Mouse (Mus musculus): ENCODE measurements at regions not wholly inside any gene's neighbourhood (a gene's known extent, or its start where the extent isn't known, plus 50 kb on each side); places are given as distances from the start of the nearest gene placed in this dataset.
A peak's percentile ranks its signal among the peaks of the same experiment; 100 is the strongest.

GRCm38 (mm10) chr9:41792173-41792829, 331.8 kb downstream of the Sorl1 start:
- Histone ChIP-seq H3K4me1 (no peaks in the 10 kb centered on the region), H3K9ac (no peak overlapping the region), H3K4me2 (no peak overlapping the region), H3K9me3 (no peaks in the 10 kb centered on the region), H3K27ac (no peak overlapping the region), H3K36me3 (no peaks in the 10 kb centered on the region), H3K4me3 (replicated peaks) (no peak overlapping the region), H3K27me3 (replicated peaks) (no peaks in the 10 kb centered on the region)
- ATAC-seq (ENCODE audit: insufficient read depth, low FRiP score, low read depth) = no peak
- 67% methylated on average over 4 of the region's 4 CpGs for WGBS

DNA sequence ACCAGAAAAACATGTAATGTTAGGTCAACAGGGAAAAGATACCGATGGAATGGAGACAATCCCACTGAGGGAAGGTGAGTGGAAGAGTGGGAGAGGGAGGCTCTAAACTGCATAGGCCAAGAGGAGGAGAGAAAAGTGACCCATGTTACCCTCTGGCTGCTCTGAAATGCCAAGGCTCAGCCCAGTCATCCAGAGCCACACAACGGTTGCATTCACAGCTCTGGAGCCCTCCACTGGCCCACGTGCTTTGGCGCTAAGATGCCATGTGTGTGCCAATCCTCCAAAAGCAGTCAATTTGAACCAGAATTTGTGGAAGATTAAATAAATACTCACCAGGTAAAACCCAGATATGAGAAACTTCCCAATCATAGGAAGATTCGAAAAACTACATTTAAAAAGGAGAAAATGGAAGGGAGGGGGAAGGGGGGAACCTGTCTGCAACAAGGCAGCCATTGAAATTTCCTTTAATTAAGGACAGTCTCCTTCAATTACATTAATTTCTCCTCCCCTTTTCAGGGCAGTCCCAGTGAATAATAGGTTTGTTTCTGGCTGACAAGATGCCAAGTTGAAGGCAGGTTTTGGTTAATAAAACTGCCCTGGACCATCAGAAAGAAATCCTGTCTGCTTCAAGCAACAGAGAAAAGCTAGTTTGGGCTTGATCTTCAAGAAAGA, 332.5 kb downstream of the Sorl1 start:
- Histone ChIP-seq H3K27me3 (replicated peaks) (no peaks in the 10 kb centered on the region), H3K36me3 (no peaks in the 10 kb centered on the region)
- 87% methylated on average over 5 of the region's 5 CpGs for WGBS

GRCm38 (mm10) chr9:41785131-41785530, 339.0 kb downstream of the Sorl1 start:
- Histone ChIP-seq H3K9ac (no peak overlapping the region), H3K27ac (no peak overlapping the region), H3K4me3 (replicated peaks) (no peak overlapping the region), H3K4me1 (no peaks in the 10 kb centered on the region), H3K4me2 (no peak overlapping the region), H3K27me3 (replicated peaks) (no peaks in the 10 kb centered on the region), H3K36me3 (no peaks in the 10 kb centered on the region), H3K9me3 (no peaks in the 10 kb centered on the region)
- WGBS = 38% methylated on average over 3 of the region's 3 CpGs
- ATAC-seq (ENCODE audit: insufficient read depth, low FRiP score, low read depth) = no peak

More for the DNA sequence above, 332.5 kb downstream of the Sorl1 start:
- ATAC-seq (ENCODE audit: insufficient read depth, low FRiP score, low read depth) = no peak
- H3K27ac ChIP-seq = no peak overlapping the region
- H3K9ac ChIP-seq = no peak overlapping the region
- H3K4me2 ChIP-seq = no peak overlapping the region
- H3K4me3 ChIP-seq (replicated peaks) = no peak overlapping the region
- no peaks in the 10 kb centered on the region for H3K9me3 ChIP-seq
- H3K4me1 ChIP-seq = no peaks in the 10 kb centered on the region

- no peak for ATAC-seq (ENCODE audit: insufficient read depth, low FRiP score, low read depth)
- 81% methylated on average over 8 of the region's 8 CpGs for WGBS
- Histone ChIP-seq H3K4me1 (no peaks in the 10 kb centered on the region), H3K4me2 (no peak overlapping the region), H3K9me3 (no peaks in the 10 kb centered on the region), H3K27me3 (replicated peaks) (no peaks in the 10 kb centered on the region), H3K4me3 (replicated peaks) (no peak overlapping the region), H3K36me3 (no peaks in the 10 kb centered on the region), H3K27ac (no peak overlapping the region), H3K9ac (no peak overlapping the region)
Measured at GRCm38 (mm10) chr9:41772281-41772902, 351.7 kb downstream of the Sorl1 start.

- H3K4me3 ChIP-seq (replicated peaks) = no peak overlapping the region
- no peak overlapping the region for H3K27ac ChIP-seq
- H3K4me2 ChIP-seq = no peak overlapping the region
- H3K4me1 ChIP-seq = 0 out of 2 replicates have a peak, but pooled peaks cover 5% of the 10 kb centered on the region
- no peaks in the 10 kb centered on the region for H3K9me3 ChIP-seq
- no peaks in the 10 kb centered on the region for H3K36me3 ChIP-seq
- H3K9ac ChIP-seq = no peak overlapping the region
- ATAC-seq (ENCODE audit: insufficient read depth, low FRiP score, low read depth) = no peak
- 68% methylated on average over 1 of the region's 1 CpGs for WGBS
- H3K27me3 ChIP-seq (replicated peaks) = no peaks in the 10 kb centered on the region
Measured at GRCm38 (mm10) chr9:41771276-41771675, 352.8 kb downstream of the Sorl1 start.

DNA sequence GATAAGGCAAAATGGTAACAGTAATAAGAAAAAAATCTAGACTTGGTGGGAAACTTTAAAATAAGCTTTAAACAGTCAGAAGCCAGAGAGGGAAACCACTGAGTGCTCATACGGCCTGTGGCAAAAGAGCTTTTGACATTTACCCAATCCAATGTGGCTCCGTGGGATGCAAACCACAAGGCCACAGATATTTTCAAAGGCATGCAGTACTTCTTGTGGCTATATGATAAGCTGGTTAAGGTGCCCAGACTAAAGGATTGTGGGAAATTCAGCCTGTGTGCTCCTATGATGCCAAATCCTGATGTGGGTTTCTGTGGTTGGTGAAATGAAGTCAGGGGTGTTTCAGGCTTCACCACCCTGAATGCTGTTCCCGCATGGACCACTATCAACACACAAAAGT, 355.8 kb downstream of the Sorl1 start:
- H3K4me3 ChIP-seq (replicated peaks) = no peak overlapping the region
- 88% methylated on average over 3 of the region's 3 CpGs for WGBS
- no peak for ATAC-seq (ENCODE audit: insufficient read depth, low FRiP score, low read depth)

GRCm38 (mm10) chr9:41766533-41766920, 357.6 kb downstream of the Sorl1 start:
- H3K4me1 ChIP-seq = 0 out of 2 replicates have a peak, but pooled peaks cover 9% of the 10 kb centered on the region
- no peak overlapping the region for H3K4me3 ChIP-seq (replicated peaks)
- H3K4me2 ChIP-seq = no peak overlapping the region
- no peaks in the 10 kb centered on the region for H3K9me3 ChIP-seq
- H3K9ac ChIP-seq = no peak overlapping the region
- H3K36me3 ChIP-seq = no peaks in the 10 kb centered on the region
- H3K27ac ChIP-seq = peak overlapping the region; percentile 59; the same call in 1 of the 2 replicates
- ATAC-seq (ENCODE audit: insufficient read depth, low FRiP score, low read depth) = peak; percentile 85; the same call in 1 of the 2 replicates
- WGBS = 12% methylated on average over 4 of the region's 4 CpGs
- H3K27me3 ChIP-seq (replicated peaks) = no peaks in the 10 kb centered on the region

More for the DNA sequence above, 355.8 kb downstream of the Sorl1 start:
- Histone ChIP-seq H3K27me3 (replicated peaks) (no peaks in the 10 kb centered on the region), H3K27ac (no peak overlapping the region), H3K36me3 (no peaks in the 10 kb centered on the region), H3K9me3 (no peaks in the 10 kb centered on the region), H3K4me2 (no peak overlapping the region), H3K4me1 (0 out of 2 replicates have a peak, but pooled peaks cover 9% of the 10 kb centered on the region), H3K9ac (no peak overlapping the region)

DNA sequence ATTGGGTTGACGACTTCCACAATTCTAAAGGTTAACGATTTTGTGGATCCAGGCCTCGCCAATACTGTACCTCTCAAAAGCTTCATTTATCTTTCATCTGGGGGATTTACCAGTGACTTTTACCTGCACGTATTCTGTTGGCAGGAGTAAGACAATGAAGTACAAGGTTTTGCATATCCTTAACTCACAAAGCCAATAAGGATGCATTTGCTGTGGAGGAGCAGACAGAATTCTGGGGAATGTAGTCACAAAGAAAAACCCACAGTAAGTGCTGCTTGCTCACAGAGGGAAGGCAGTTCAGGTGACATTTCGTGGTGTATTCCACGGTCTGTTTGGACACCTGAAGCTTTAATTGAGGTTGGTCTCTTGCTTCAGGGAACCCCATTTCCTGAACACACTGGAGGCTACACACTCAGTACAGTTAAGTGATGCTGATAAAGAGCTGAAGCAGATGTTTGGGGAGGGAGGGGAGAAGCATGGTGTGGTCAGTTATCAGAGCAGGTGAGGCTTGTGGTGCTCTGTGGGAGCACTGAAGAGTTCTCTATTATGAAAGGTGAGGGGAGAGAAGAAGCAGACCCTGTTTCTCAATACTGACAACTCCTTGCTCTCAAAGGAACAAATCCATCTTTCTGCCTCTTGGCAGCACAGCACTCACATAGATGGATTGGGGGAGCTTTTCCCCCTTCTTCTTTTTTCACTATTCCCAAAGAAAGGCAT, 358.1 kb downstream of the Sorl1 start:
- WGBS = 64% methylated on average over 6 of the region's 6 CpGs
- H3K4me1 ChIP-seq = 0 out of 2 replicates have a peak, but pooled peaks cover 9% of the 10 kb centered on the region

GRCm38 (mm10) chr9:41761050-41761576, 363.0 kb downstream of the Sorl1 start:
- H3K4me3 ChIP-seq (replicated peaks) = no peak overlapping the region
- H3K9ac ChIP-seq = no peak overlapping the region
- no peak overlapping the region for H3K27ac ChIP-seq
- H3K4me2 ChIP-seq = no peak overlapping the region
- ATAC-seq (ENCODE audit: insufficient read depth, low FRiP score, low read depth) = no peak
- H3K27me3 ChIP-seq (replicated peaks) = no peaks in the 10 kb centered on the region
- no peaks in the 10 kb centered on the region for H3K9me3 ChIP-seq
- WGBS = 34% methylated on average over 3 of the region's 3 CpGs
- no peaks in the 10 kb centered on the region for H3K36me3 ChIP-seq
- 0 out of 2 replicates have a peak, but pooled peaks cover 2% of the 10 kb centered on the region for H3K4me1 ChIP-seq

More for the DNA sequence above, 358.1 kb downstream of the Sorl1 start:
- H3K9ac ChIP-seq = no peak overlapping the region
- no peaks in the 10 kb centered on the region for H3K9me3 ChIP-seq
- H3K27ac ChIP-seq = peak overlapping the region; percentile 59; the same call in 1 of the 2 replicates
- no peaks in the 10 kb centered on the region for H3K27me3 ChIP-seq (replicated peaks)
- ATAC-seq (ENCODE audit: insufficient read depth, low FRiP score, low read depth) = peak; percentile 18; the same call in 1 of the 2 replicates
- no peaks in the 10 kb centered on the region for H3K36me3 ChIP-seq
- H3K4me2 ChIP-seq = no peak overlapping the region
- no peak overlapping the region for H3K4me3 ChIP-seq (replicated peaks)

DNA sequence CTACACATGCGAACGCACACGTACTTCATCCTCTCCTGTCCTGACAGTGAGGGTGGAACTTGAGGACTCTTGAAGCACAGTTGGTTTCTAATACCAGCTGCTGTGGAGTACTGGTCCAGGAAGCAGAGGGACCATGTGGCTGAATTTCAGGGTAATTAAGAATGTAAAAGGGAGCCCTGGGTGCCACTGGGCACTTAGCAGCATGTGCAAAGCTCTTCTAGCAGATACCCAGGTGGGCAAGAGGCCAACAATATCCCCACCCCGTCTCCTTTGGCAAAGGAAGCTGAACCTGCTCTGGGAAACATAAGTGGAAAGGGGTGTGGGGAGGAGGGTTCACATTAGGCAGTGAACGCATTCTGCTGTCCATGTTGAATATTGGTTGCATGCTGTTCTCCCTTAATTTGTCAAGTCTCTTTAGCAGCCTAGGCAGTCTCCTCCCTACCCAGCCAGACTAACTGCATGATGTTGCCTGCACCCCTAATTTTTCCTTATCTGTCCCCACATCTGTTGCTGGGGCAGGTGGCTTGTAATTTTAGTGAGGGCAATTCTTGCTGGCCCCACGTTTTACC, 369.6 kb downstream of the Sorl1 start:
- H3K27ac ChIP-seq = no peak overlapping the region
- no peaks in the 10 kb centered on the region for H3K27me3 ChIP-seq (replicated peaks)
- 74% methylated on average over 6 of the region's 6 CpGs for WGBS
- ATAC-seq (ENCODE audit: insufficient read depth, low FRiP score, low read depth) = no peak
- no peak overlapping the region for H3K9ac ChIP-seq
- H3K4me3 ChIP-seq (replicated peaks) = no peak overlapping the region
- no peaks in the 10 kb centered on the region for H3K4me1 ChIP-seq
- no peaks in the 10 kb centered on the region for H3K9me3 ChIP-seq
- no peaks in the 10 kb centered on the region for H3K36me3 ChIP-seq
- H3K4me2 ChIP-seq = no peak overlapping the region

GRCm38 (mm10) chr9:41745979-41746647, 378.0 kb downstream of the Sorl1 start:
- Histone ChIP-seq H3K4me3 (replicated peaks) (no peak overlapping the region), H3K36me3 (no peaks in the 10 kb centered on the region), H3K4me2 (no peak overlapping the region), H3K27ac (no peak overlapping the region), H3K27me3 (replicated peaks) (no peaks in the 10 kb centered on the region), H3K9me3 (no peaks in the 10 kb centered on the region), H3K4me1 (no peaks in the 10 kb centered on the region), H3K9ac (no peak overlapping the region)
- ATAC-seq (ENCODE audit: insufficient read depth, low FRiP score, low read depth) = no peak
- 75% methylated on average over 5 of the region's 5 CpGs for WGBS

Data from stomach, embryonic 15.5 days (tissue).